Mouse (Mus musculus): Measurements from ENCODE around the gene Rasal3. TPM values are rescaled to one million over a fixed set of nuclear protein-coding genes. Genes with fewer than 3 reads are reported as not detected.

Gene Rasal3
- polyA plus RNA-seq, 1 experiment from 2014 or later: 1.4 TPM

Small RNA genes lying within 50 kb of the gene (microRNA-seq; reads per million reads assigned to microRNA genes)
- not detected for gene Gm22201

Other genes with a start within 250 kb of the Rasal3 start
- gene Notch3, start 236.7 kb downstream of the Rasal3 start, polyA plus RNA-seq (2015; fragmentation: Nextera tagmentation; extraction: Ambion mirVana): 5.1 and 6.6 TPM in 2 replicates
- gene Ephx3, start 214.0 kb downstream of the Rasal3 start, polyA plus RNA-seq (2015; fragmentation: Nextera tagmentation; extraction: Ambion mirVana): 0.05 and 0.16 TPM in 2 replicates
- 35.1 and 56.8 TPM in 2 replicates for gene Brd4, start 118.9 kb downstream of the Rasal3 start, polyA plus RNA-seq (2015; fragmentation: Nextera tagmentation; extraction: Ambion mirVana)
- gene Akap8, start 82.3 kb downstream of the Rasal3 start, polyA plus RNA-seq (2015; fragmentation: Nextera tagmentation; extraction: Ambion mirVana): 75.0 and 75.7 TPM in 2 replicates
- 66.3 and 73.0 TPM in 2 replicates for gene Akap8l, start 53.0 kb downstream of the Rasal3 start, polyA plus RNA-seq (2015; fragmentation: Nextera tagmentation; extraction: Ambion mirVana)
- gene Wiz, start 14.1 kb downstream of the Rasal3 start, polyA plus RNA-seq (2015; fragmentation: Nextera tagmentation; extraction: Ambion mirVana): 17.5 and 18.9 TPM in 2 replicates
- 0.42 and 0.79 TPM in 2 replicates for gene Pglyrp2, start 20.6 kb upstream of the Rasal3 start, polyA plus RNA-seq (2015; fragmentation: Nextera tagmentation; extraction: Ambion mirVana)
- 0.37 and 0.88 TPM in 2 replicates for gene Cyp4f39, start 49.1 kb upstream of the Rasal3 start, polyA plus RNA-seq (2015; fragmentation: Nextera tagmentation; extraction: Ambion mirVana)
- gene Cyp4f17, start 102.5 kb upstream of the Rasal3 start, polyA plus RNA-seq (2015; fragmentation: Nextera tagmentation; extraction: Ambion mirVana): 4.6 TPM in 2 replicates
- gene Cyp4f16, start 133.0 kb upstream of the Rasal3 start, polyA plus RNA-seq (2015; fragmentation: Nextera tagmentation; extraction: Ambion mirVana): 58.5 and 70.7 TPM in 2 replicates
- gene Cyp4f37, start 217.7 kb upstream of the Rasal3 start, polyA plus RNA-seq (2015; fragmentation: Nextera tagmentation; extraction: Ambion mirVana): not detected in 2 replicates

Measured in intestine, embryonic 16.5 days (tissue).